In genomic region chr4:81960552-81961534, GRCm38 (mm10) we compare ENCODE assay signal across 19 mouse cellular contexts.
A peak's percentile ranks its signal among the peaks of the same experiment; 100 is the strongest.
DNase-seq lines count a peak whose midpoint lies in the region; ATAC-seq and TF ChIP-seq lines count a peak whose summit lies in the region.
"Had no signal": no experiment of that assay in that cellular context is flagged by ENCODE, and none has a peak within 500 bp of the region (broad histone marks: within the 10 kb centered on the region; RNA-seq: fewer than 3 reads in every experiment).

No protein-coding gene starts in this region.

- no peaks in the 10 kb centered on the region for H3K36me3 ChIP-seq in embryonic facial prominence, embryonic 11.5 days (replicated peaks; ENCODE audit: control insufficient read depth, insufficient read depth, low read depth, low read length)
- no peaks in the 10 kb centered on the region for H3K36me3 ChIP-seq in embryonic facial prominence, embryonic 10.5 days (replicated peaks)
- no peaks in the 10 kb centered on the region for H3K36me3 ChIP-seq in midbrain, postnatal 0 days (ENCODE audit: insufficient read depth, low read length)
- H3K36me3 ChIP-seq in midbrain, embryonic 10.5 days = no peaks in the 10 kb centered on the region
- H3K36me3 ChIP-seq in embryonic facial prominence, embryonic 12.5 days = no peaks in the 10 kb centered on the region
- no peaks in the 10 kb centered on the region for H3K36me3 ChIP-seq in kidney, embryonic 15.5 days
- H3K36me3 ChIP-seq: embryonic facial prominence, embryonic 13.5 days had no signal

- intact Hi-C loops in heart, postnatal 10 days (cut with DNase I) = no loop called here

- peaks cover 3% of the 10 kb centered on the region; the same call in 1 of the 2 replicates for H3K4me1 ChIP-seq in embryonic facial prominence, embryonic 11.5 days (ENCODE audit: control insufficient read depth, insufficient read depth, low read length)
- peaks cover 18% of the 10 kb centered on the region for H3K4me1 ChIP-seq in embryonic facial prominence, embryonic 10.5 days
- H3K4me1 ChIP-seq in midbrain, postnatal 0 days (ENCODE audit: insufficient read depth, low read length) = no peaks in the 10 kb centered on the region
- H3K4me1 ChIP-seq in midbrain, embryonic 10.5 days = peaks cover 14% of the 10 kb centered on the region
- peaks cover 16% of the 10 kb centered on the region; the same call in 1 of the 2 replicates for H3K4me1 ChIP-seq in embryonic facial prominence, embryonic 12.5 days
- peaks cover 6% of the 10 kb centered on the region for H3K4me1 ChIP-seq in kidney, embryonic 15.5 days

- TF ChIP-seq CTCF in midbrain, postnatal 0 days (IDR thresholded peaks at IDR 0.05) = no peak

- H3K4me3 ChIP-seq in embryonic facial prominence, embryonic 11.5 days (ENCODE audit: low read depth, low read length) = no peak overlapping the region
- H3K4me3 ChIP-seq in embryonic facial prominence, embryonic 10.5 days = no peak overlapping the region
- no peak overlapping the region for H3K4me3 ChIP-seq in midbrain, postnatal 0 days (ENCODE audit: low read depth, low read length)
- no peak overlapping the region for H3K4me3 ChIP-seq in midbrain, embryonic 10.5 days
- H3K4me3 ChIP-seq in embryonic facial prominence, embryonic 12.5 days = no peak overlapping the region
- H3K4me3 ChIP-seq in kidney, embryonic 15.5 days (replicated peaks) = no peak overlapping the region
- H3K4me3 ChIP-seq: embryonic facial prominence, embryonic 13.5 days had no signal

- no peaks in the 10 kb centered on the region for H3K27me3 ChIP-seq in embryonic facial prominence, embryonic 11.5 days (ENCODE audit: control insufficient read depth, insufficient read depth, low read length)
- H3K27me3 ChIP-seq in embryonic facial prominence, embryonic 10.5 days (replicated peaks; ENCODE audit: low read depth, poor library complexity, severe bottlenecking) = no peaks in the 10 kb centered on the region
- no peaks in the 10 kb centered on the region for H3K27me3 ChIP-seq in midbrain, postnatal 0 days (ENCODE audit: insufficient read depth, low read length)
- no peaks in the 10 kb centered on the region for H3K27me3 ChIP-seq in midbrain, embryonic 10.5 days (ENCODE audit: low read depth, poor library complexity, severe bottlenecking)
- no peaks in the 10 kb centered on the region for H3K27me3 ChIP-seq in embryonic facial prominence, embryonic 12.5 days
- no peaks in the 10 kb centered on the region for H3K27me3 ChIP-seq in kidney, embryonic 15.5 days
- H3K27me3 ChIP-seq: CH12.LX; embryonic facial prominence, embryonic 13.5 days had no signal

- H3K27ac ChIP-seq in embryonic facial prominence, embryonic 11.5 days (replicated peaks; ENCODE audit: low read depth, low read length) = no peak overlapping the region
- no peak overlapping the region for H3K27ac ChIP-seq in embryonic facial prominence, embryonic 10.5 days (replicated peaks)
- no peak overlapping the region for H3K27ac ChIP-seq in midbrain, postnatal 0 days (ENCODE audit: low read depth, low read length)
- no peak overlapping the region for H3K27ac ChIP-seq in midbrain, embryonic 10.5 days (replicated peaks)
- H3K27ac ChIP-seq in embryonic facial prominence, embryonic 12.5 days = no peak overlapping the region
- no peak overlapping the region for H3K27ac ChIP-seq in kidney, embryonic 15.5 days
- H3K27ac ChIP-seq: embryonic facial prominence, embryonic 13.5 days had no signal

- no peaks in the 10 kb centered on the region for H3K9me3 ChIP-seq in embryonic facial prominence, embryonic 11.5 days (replicated peaks; ENCODE audit: control insufficient read depth, low read length)
- no peaks in the 10 kb centered on the region for H3K9me3 ChIP-seq in embryonic facial prominence, embryonic 10.5 days
- no peaks in the 10 kb centered on the region for H3K9me3 ChIP-seq in midbrain, postnatal 0 days (ENCODE audit: low read length)
- H3K9me3 ChIP-seq in midbrain, embryonic 10.5 days (replicated peaks) = no peaks in the 10 kb centered on the region
- H3K9me3 ChIP-seq in embryonic facial prominence, embryonic 12.5 days = no peaks in the 10 kb centered on the region
- no peaks in the 10 kb centered on the region for H3K9me3 ChIP-seq in kidney, embryonic 15.5 days (replicated peaks)
- H3K9me3 ChIP-seq: embryonic facial prominence, embryonic 13.5 days had no signal

- no peak for ATAC-seq in embryonic facial prominence, embryonic 11.5 days (replicated peaks; ENCODE audit: insufficient number of reproducible peaks, low FRiP score, low TSS enrichment, low read depth)
- ATAC-seq in midbrain, postnatal 0 days (ENCODE audit: low FRiP score) = no peak
- 0 out of 2 replicates have a peak, but pooled peaks have one; percentile 41 for ATAC-seq in embryonic facial prominence, embryonic 12.5 days (ENCODE audit: insufficient number of reproducible peaks, insufficient read depth, low FRiP score, low TSS enrichment)
- no peak for ATAC-seq in kidney, embryonic 15.5 days (replicated peaks; ENCODE audit: low FRiP score)
- ATAC-seq: intestine, postnatal 0 days; midbrain, embryonic 16.5 days had no signal

- WGBS in embryonic facial prominence, embryonic 11.5 days = 71% methylated on average over 16 of the region's 16 CpGs
- WGBS in embryonic facial prominence, embryonic 10.5 days = 73% methylated on average over 16 of the region's 16 CpGs
- WGBS in midbrain, postnatal 0 days = 67% methylated on average over 16 of the region's 16 CpGs
- 76% methylated on average over 16 of the region's 16 CpGs for WGBS in midbrain, embryonic 10.5 days
- 65% methylated on average over 16 of the region's 16 CpGs for WGBS in embryonic facial prominence, embryonic 12.5 days
- WGBS in kidney, embryonic 15.5 days = 76% methylated on average over 16 of the region's 16 CpGs

- peak; percentile 9 for DNase-seq in embryonic facial prominence, embryonic 11.5 days (ENCODE audit: low spot score)
- no peak for DNase-seq in embryonic facial prominence, embryonic 10.5 days (ENCODE audit: low spot score)
- peak; percentile 57 for DNase-seq in midbrain, postnatal 0 days (ENCODE audit: low spot score)
- DNase-seq in midbrain, embryonic 10.5 days (ENCODE audit: low spot score) = no peak
- no peak for DNase-seq in gastrocnemius, postnatal 4 days (ENCODE audit: low spot score in 2 of 2)
- no peak for DNase-seq in heart, postnatal 10 days
- DNase-seq: adrenal gland, postnatal 14 days; kidney, postnatal 10 days; layer of hippocampus, adult 9-11 months; liver; lung, adult 18-20 months; lung, postnatal 4 days; right cerebral cortex, postnatal 4 days had no signal

- no peak overlapping the region for H3K4me2 ChIP-seq in embryonic facial prominence, embryonic 11.5 days (ENCODE audit: low read depth, low read length)
- no peak overlapping the region for H3K4me2 ChIP-seq in midbrain, postnatal 0 days (ENCODE audit: low read depth, low read length, poor library complexity, severe bottlenecking)
- no peak overlapping the region for H3K4me2 ChIP-seq in embryonic facial prominence, embryonic 12.5 days (replicated peaks)
- no peak overlapping the region for H3K4me2 ChIP-seq in kidney, embryonic 15.5 days
- H3K4me2 ChIP-seq: embryonic facial prominence, embryonic 13.5 days had no signal

- no peak overlapping the region for H3K9ac ChIP-seq in embryonic facial prominence, embryonic 11.5 days (replicated peaks; ENCODE audit: low read length)
- no peak overlapping the region for H3K9ac ChIP-seq in midbrain, postnatal 0 days (replicated peaks; ENCODE audit: low read length, poor library complexity, severe bottlenecking)
- no peak overlapping the region for H3K9ac ChIP-seq in embryonic facial prominence, embryonic 12.5 days
- H3K9ac ChIP-seq in kidney, embryonic 15.5 days = no peak overlapping the region
- H3K9ac ChIP-seq: embryonic facial prominence, embryonic 13.5 days had no signal

Comparison
In these comparisons a context has a peak if more than half of its experiments do, and no peak if none do; other contexts are left out.
1. DNase-seq: peak in embryonic facial prominence, embryonic 11.5 days (single experiment) and midbrain, postnatal 0 days (single experiment); none in embryonic facial prominence, embryonic 10.5 days (single experiment), midbrain, embryonic 10.5 days (single experiment), gastrocnemius, postnatal 4 days (0 of 2) and heart, postnatal 10 days (0 of 2).